Mouse (Mus musculus): ENCODE measurements around the gene Gse1.

DNA sequence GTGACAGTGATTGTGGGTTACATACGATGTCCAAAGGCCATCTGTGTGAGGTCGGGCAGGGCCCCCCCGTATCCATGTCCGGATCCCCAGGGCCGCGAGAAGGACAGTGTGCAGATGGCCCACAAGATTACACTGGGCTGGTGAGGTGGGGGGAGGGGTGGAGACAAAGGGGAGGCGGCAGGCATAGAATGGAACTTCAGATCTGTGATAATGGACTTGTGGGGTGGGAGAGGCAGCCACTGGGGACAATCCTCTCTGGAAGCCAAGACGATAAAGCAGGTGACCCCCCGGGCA is 107.8 kb downstream of the Gse1 start:
- TF ChIP-seq POLR2A (IDR thresholded peaks at IDR 0.05; ENCODE audit: insufficient read length, low read depth) (no peak), USF1 (IDR thresholded peaks at IDR 0.05; ENCODE audit: low read depth) (no peak), SRF (IDR thresholded peaks at IDR 0.05; ENCODE audit: control insufficient read depth, insufficient read length, low read depth) (no peak), E2F4 (IDR thresholded peaks at IDR 0.05; ENCODE audit: insufficient read depth) (no peak), MAX (IDR thresholded peaks at IDR 0.05; ENCODE audit: low read depth) (no peak)

Data from myocyte (in vitro differentiated cells).